In genomic region chr6:98311659-98312058, GRCm38 (mm10) we compare ENCODE assay signal across 30 mouse cellular contexts. TPM values are rescaled to one million over a fixed set of nuclear protein-coding genes. Genes with fewer than 3 reads are reported as not detected.
A peak's percentile ranks its signal among the peaks of the same experiment; 100 is the strongest.
DNase-seq lines count a peak whose midpoint lies in the region; ATAC-seq lines count a peak whose summit lies in the region.
"Had no signal": no experiment of that assay in that cellular context is flagged by ENCODE, and none has a peak within 500 bp of the region (broad histone marks: within the 10 kb centered on the region; RNA-seq: fewer than 3 reads in every experiment).

No protein-coding gene starts in this region.

- H3K27me3 ChIP-seq in intestine, embryonic 15.5 days (replicated peaks) = no peaks in the 10 kb centered on the region
- H3K27me3 ChIP-seq: CH12.LX; embryonic facial prominence, embryonic 12.5 days; embryonic facial prominence, embryonic 15.5 days; forebrain, embryonic 12.5 days; hindbrain, embryonic 12.5 days; hindbrain, embryonic 15.5 days had no signal

- H3K36me3 ChIP-seq in intestine, embryonic 15.5 days = no peaks in the 10 kb centered on the region
- H3K36me3 ChIP-seq: embryonic facial prominence, embryonic 12.5 days; embryonic facial prominence, embryonic 15.5 days; forebrain, embryonic 12.5 days; G1E; hindbrain, embryonic 12.5 days; hindbrain, embryonic 15.5 days had no signal

- 0 out of 2 replicates have a peak, but pooled peaks have one; percentile 26 for ATAC-seq in cerebellum, adult (ENCODE audit: insufficient number of reproducible peaks, low FRiP score, low TSS enrichment)
- ATAC-seq in intestine, embryonic 15.5 days = peak; percentile 75
- ATAC-seq: forebrain, postnatal 0 days had no signal

- no peak overlapping the region for H3K27ac ChIP-seq in intestine, embryonic 15.5 days
- H3K27ac ChIP-seq: embryonic facial prominence, embryonic 12.5 days; embryonic facial prominence, embryonic 15.5 days; forebrain, embryonic 12.5 days; hindbrain, embryonic 12.5 days; hindbrain, embryonic 15.5 days had no signal

- no peaks in the 10 kb centered on the region for H3K9me3 ChIP-seq in intestine, embryonic 15.5 days
- H3K9me3 ChIP-seq: embryonic facial prominence, embryonic 12.5 days; embryonic facial prominence, embryonic 15.5 days; forebrain, embryonic 12.5 days; hindbrain, embryonic 12.5 days; hindbrain, embryonic 15.5 days had no signal

- no peaks in the 10 kb centered on the region for H3K4me1 ChIP-seq in intestine, embryonic 15.5 days (replicated peaks)
- H3K4me1 ChIP-seq: embryonic facial prominence, embryonic 12.5 days; embryonic facial prominence, embryonic 15.5 days; forebrain, embryonic 12.5 days; hindbrain, embryonic 12.5 days; hindbrain, embryonic 15.5 days had no signal

- DNase-seq in cerebellum, postnatal 4 days (ENCODE audit: low spot score in 2 of 2) = no peak
- peak; percentile 1 for DNase-seq in Muller cell, postnatal 12 days (ENCODE audit: inconsistent ontology term)
- DNase-seq in adrenal gland, adult 18-20 months (ENCODE audit: low spot score in 2 of 2) = no peak
- no peak for DNase-seq in B cell, adult 2 months
- DNase-seq: adrenal gland, adult 8-10 months; adrenal gland, postnatal 36 days; cerebellum, adult 11-12 months; cerebellum, adult 8-10 months; cerebellum, postnatal 10 days; cerebellum, postnatal 36 days; forebrain, postnatal 0 days; heart, adult 11 months; kidney, adult 2 months had no signal

- H3K9ac ChIP-seq in intestine, embryonic 15.5 days = no peak overlapping the region
- H3K9ac ChIP-seq: embryonic facial prominence, embryonic 12.5 days; embryonic facial prominence, embryonic 15.5 days; forebrain, embryonic 12.5 days; forebrain, postnatal 0 days; hindbrain, embryonic 12.5 days; hindbrain, embryonic 15.5 days had no signal

- H3K4me3 ChIP-seq in intestine, embryonic 15.5 days (replicated peaks) = no peak overlapping the region
- H3K4me3 ChIP-seq: embryonic facial prominence, embryonic 12.5 days; embryonic facial prominence, embryonic 15.5 days; erythroblast, embryonic 14.5 days; forebrain, embryonic 12.5 days; hindbrain, embryonic 12.5 days; hindbrain, embryonic 15.5 days had no signal

- 56% methylated on average over 5 of the region's 5 CpGs for WGBS in intestine, embryonic 15.5 days

- H3K4me2 ChIP-seq in intestine, embryonic 15.5 days (replicated peaks) = no peak overlapping the region
- H3K4me2 ChIP-seq: embryonic facial prominence, embryonic 12.5 days; embryonic facial prominence, embryonic 15.5 days; forebrain, embryonic 12.5 days; heart, embryonic 11.5 days; hindbrain, embryonic 12.5 days; hindbrain, embryonic 15.5 days had no signal

RNA-seq across cellular contexts. Expression of gene Gm765, which starts 30.9 kb away (rescaled TPM):
- polyA plus RNA-seq in intestine, embryonic 15.5 days (2015; fragmentation: Nextera tagmentation; extraction: Ambion mirVana) = not detected in 2 replicates
- total RNA-seq in adrenal gland, adult 18-20 months (2021) = under 1 TPM in 1 of 2 experiments, not detected in 1; 0.16 TPM
- total RNA-seq: adrenal gland, postnatal 36 days; CH12.LX; forebrain, postnatal 0 days; heart, postnatal 25 days; hematopoietic stem cell, adult 5-6 weeks had no signal
- polyA plus RNA-seq: embryonic facial prominence, embryonic 12.5 days; erythroblast, embryonic 14.5 days; forebrain, embryonic 12.5 days; G1E; heart, embryonic 11.5 days; heart, embryonic 14.5 days; heart, postnatal 0 days; hindbrain, embryonic 12.5 days; intestine, embryonic 14.5 days; kidney, adult 2 months; kidney, embryonic 14.5 days had no signal
